Mouse (Mus musculus) embryonic fibroblast, embryonic 13.5 days (primary cell): ENCODE data around the gene Camk1d.

Source experiments
- CTCF ChIP-seq: IDR thresholded peaks from 2 replicates; pipeline ENCODE4 v1.5.1; 2011; ENCODE audit warnings: mild to moderate bottlenecking, control low read depth, low read length, moderate library complexity, borderline replicate concordance; ENCODE audit not compliant: insufficient read depth
- POLR2A ChIP-seq: IDR thresholded peaks from 2 replicates; pipeline ENCODE4 v1.6.1; 2011; ENCODE audit warnings: low read depth, mild to moderate bottlenecking, control low read depth, low read length, moderate library complexity

DNA sequence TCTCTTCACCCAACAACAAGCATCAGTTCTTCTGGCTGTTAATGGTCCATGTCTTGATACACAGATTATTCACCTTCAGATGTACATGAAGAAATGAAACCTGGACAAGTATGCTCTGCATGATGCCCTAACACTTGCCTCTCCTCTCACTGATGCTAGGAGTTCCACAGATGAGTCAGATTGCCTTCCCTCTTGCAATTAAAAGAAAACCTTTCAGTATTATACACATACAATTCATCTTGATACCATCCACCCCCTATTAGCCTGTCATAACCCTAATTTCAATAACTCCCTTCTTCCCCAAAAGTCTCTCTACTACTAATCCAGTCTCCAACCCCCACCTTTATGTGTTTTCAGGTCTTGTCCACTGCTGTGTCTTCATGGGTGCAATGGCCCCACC, 321.4 kb downstream of the Camk1d start:
- TF ChIP-seq POLR2A (no peak), CTCF (no peak)
